Mouse (Mus musculus) small intestine, adult 2 months (tissue): Measurements from ENCODE around the gene Klhdc1. TPM values are rescaled to one million over a fixed set of nuclear protein-coding genes. Genes with fewer than 3 reads are reported as not detected.

Experiments used
- H3K27ac ChIP-seq: fragments of 200-500 bp; 2 replicates; pipeline ENCODE4 v1.5.1; 2012; ENCODE audit warnings: low read depth, low read length, control low read depth, inconsistent platforms; ENCODE audit not compliant: insufficient read depth
- H3K27me3 ChIP-seq: fragments of 200-500 bp; 2 replicates; pipeline ENCODE4 v1.6.1; 2012; ENCODE audit warnings: mild to moderate bottlenecking, moderate library complexity, low read length, inconsistent platforms; ENCODE audit not compliant: control insufficient read depth, insufficient read depth
- H3K36me3 ChIP-seq: fragments of 200-500 bp; 2 replicates; pipeline ENCODE4 v1.6.1; 2012; ENCODE audit warnings: mild to moderate bottlenecking, low read length, control low read depth, inconsistent platforms; ENCODE audit not compliant: control insufficient read depth, insufficient read depth
- H3K4me1 ChIP-seq: fragments of 200-500 bp; 2 replicates; pipeline ENCODE4 v1.6.1; 2012; ENCODE audit warnings: low read length, inconsistent platforms, mixed read lengths; ENCODE audit not compliant: control insufficient read depth, insufficient read depth, insufficient read length
- H3K4me3 ChIP-seq: fragments of 200-500 bp; 2 replicates; pipeline ENCODE4 v1.5.1; 2012; ENCODE audit warnings: low read depth, mild to moderate bottlenecking, control low read depth, inconsistent platforms, low read length, moderate library complexity
- CTCF ChIP-seq: fragments of 200-500 bp; IDR thresholded peaks from 2 replicates; pipeline ENCODE4 v1.5.1; 2012; ENCODE audit warnings: low read depth, mild to moderate bottlenecking, control low read depth, inconsistent platforms, low read length, moderate library complexity, mixed read lengths; ENCODE audit not compliant: insufficient replicate concordance, insufficient read length; ENCODE audit errors: extremely low read depth
- POLR2A ChIP-seq: fragments of 200-500 bp; IDR thresholded peaks from 2 replicates; pipeline ENCODE4 v1.6.1; 2012; ENCODE audit warnings: low read depth, mild to moderate bottlenecking, control low read depth, inconsistent platforms, low read length, moderate library complexity
- WGBS: fragments of 180-500 bp; shearing (Covaris S2); methylation state at CpG from one replicate; pipeline ENCODE4 v1.1.7; 2018; 5-methylcytosine and 5-hydroxymethylcytosine counted together
- polyA plus RNA-seq: library from polyadenylated mRNA; depleted of rRNA; stranded (reverse); fragments of >200 nt; gene quantifications from 2 replicates; pipeline ENCODE4 v1.2.3, GENCODE M21; 2012

Klhdc1 gene
- polyA plus RNA-seq, 1 experiment, result 2.6 TPM

DNA sequence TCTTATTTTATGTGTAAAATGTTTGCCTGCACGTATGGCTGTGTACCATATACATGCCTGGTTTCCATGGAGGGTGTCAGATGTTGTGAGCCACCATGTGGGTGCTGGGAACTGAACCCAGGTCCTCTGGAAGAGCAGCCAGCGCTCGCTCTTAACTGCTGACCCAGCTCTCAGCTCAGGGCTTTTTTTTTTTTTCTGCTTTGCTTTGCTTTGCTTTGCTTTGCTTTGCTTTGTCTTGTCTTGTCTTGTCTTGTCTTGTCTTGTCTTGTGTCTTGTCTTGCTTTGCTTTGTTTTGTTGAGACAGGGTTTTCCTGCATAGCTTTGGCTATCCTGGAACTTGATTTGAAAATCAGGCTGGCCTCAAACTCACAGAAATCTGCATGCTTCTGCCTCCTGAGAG lies 39.9 kb downstream of the Klhdc1 start:
- no peak overlapping the region for H3K27ac ChIP-seq
- H3K4me1 ChIP-seq, result no peaks in the 10 kb centered on the region
- no peaks in the 10 kb centered on the region for H3K27me3 ChIP-seq
- H3K36me3 ChIP-seq, result no peaks in the 10 kb centered on the region
- WGBS, result 91% methylated on average over 3 of the region's 3 CpGs
- no peak overlapping the region for H3K4me3 ChIP-seq
- no peak for TF ChIP-seq POLR2A
- no peak for TF ChIP-seq CTCF

DNA sequence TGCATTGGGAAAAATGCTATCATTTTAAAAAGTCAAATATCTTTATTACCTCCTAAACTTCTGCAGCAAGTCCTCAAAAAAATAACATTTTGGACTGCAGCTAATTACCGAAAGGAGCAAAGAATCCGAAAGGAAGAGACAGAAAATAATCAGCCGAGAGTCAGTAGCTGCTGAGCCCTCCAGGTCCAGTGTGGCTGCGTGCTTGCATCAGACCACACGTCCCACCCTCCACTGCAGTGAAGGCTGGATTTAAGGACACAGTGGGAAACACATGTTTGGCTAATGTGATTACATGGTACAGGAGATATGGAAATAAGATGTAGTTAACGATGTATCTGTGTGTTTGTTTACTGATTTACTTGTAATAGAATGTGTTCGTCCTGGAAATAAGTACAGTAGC lies 42.2 kb downstream of the Klhdc1 start:
- Histone ChIP-seq H3K4me3 (no peak overlapping the region), H3K4me1 (no peaks in the 10 kb centered on the region), H3K27me3 (no peaks in the 10 kb centered on the region), H3K27ac (no peak overlapping the region), H3K36me3 (no peaks in the 10 kb centered on the region)
- WGBS, result 92% methylated on average over 7 of the region's 7 CpGs
- no peak for TF ChIP-seq POLR2A
- no peak for TF ChIP-seq CTCF

DNA sequence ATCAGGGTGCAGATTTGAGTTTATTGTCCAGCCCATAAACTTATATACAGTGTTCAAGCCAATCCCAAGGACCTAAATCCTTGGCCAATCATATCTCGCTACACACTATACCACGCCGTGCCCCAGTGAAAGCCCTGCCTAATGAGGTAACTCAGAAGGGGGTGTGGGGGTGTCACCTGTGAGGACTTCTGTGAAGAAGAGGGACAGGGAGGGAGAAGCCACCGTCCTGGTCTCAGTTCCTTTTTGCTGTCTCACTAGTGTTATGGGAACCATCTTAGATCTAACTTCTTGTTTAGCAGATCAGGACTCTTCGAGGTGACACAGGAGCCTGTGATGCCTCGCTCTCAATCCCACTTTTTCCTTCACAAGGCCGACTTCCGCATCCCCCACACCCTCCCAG lies 46.6 kb downstream of the Klhdc1 start:
- no peaks in the 10 kb centered on the region for H3K4me1 ChIP-seq
- no peak overlapping the region for H3K27ac ChIP-seq
- 87% methylated on average over 8 of the region's 8 CpGs for WGBS
- TF ChIP-seq CTCF (no peak), POLR2A (no peak)
- H3K36me3 ChIP-seq, result no peaks in the 10 kb centered on the region
- H3K27me3 ChIP-seq, result no peaks in the 10 kb centered on the region
- no peak overlapping the region for H3K4me3 ChIP-seq

DNA sequence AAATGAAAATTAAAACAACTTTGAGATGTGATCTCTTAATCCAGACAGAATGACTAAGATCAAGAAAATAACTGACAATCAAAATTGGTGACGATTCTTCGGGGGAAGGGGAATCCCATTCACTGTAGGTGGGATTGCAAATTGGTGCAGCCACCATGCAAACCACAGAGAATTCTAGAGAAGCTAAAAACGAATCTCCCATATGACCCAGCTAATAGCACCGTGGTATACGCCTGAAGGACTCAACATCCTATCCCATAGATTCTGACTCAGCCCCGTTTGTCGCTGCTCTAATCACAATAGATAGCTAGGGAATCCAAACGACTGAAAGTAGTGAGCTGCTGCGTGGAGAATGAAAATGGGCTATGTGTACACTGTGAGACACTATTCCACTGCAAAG lies 47.7 kb downstream of the Klhdc1 start:
- Histone ChIP-seq H3K27ac (no peak overlapping the region), H3K4me3 (no peak overlapping the region), H3K36me3 (no peaks in the 10 kb centered on the region), H3K4me1 (no peaks in the 10 kb centered on the region), H3K27me3 (no peaks in the 10 kb centered on the region)
- TF ChIP-seq POLR2A, result no peak
- TF ChIP-seq CTCF, result no peak
- WGBS, result 70% methylated on average over 9 of the region's 9 CpGs

DNA sequence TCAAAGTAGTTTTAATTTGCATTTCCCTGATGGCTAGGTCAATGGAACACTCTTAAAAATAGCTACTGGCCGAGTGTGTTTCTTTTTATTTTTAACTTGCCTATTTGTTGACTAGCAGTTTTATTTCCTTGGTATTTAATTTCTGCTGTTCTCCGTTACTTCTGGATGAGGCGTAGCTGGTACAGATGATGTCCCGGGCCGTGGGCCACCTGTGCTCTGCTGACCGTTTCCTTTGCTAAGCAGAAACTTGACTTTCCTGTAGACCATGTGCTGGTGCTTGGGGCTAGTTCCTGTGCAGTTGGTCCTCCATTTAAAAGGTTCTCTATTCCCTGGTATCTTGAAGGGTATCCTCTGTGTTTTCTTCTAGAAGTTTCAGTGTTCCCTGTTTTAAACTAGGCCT lies 51.4 kb downstream of the Klhdc1 start:
- WGBS, result 89% methylated on average over 6 of the region's 6 CpGs
- no peak overlapping the region for H3K4me3 ChIP-seq
- no peaks in the 10 kb centered on the region for H3K36me3 ChIP-seq
- TF ChIP-seq CTCF (no peak), POLR2A (no peak)
- H3K27ac ChIP-seq, result no peak overlapping the region
- H3K4me1 ChIP-seq, result no peaks in the 10 kb centered on the region
- H3K27me3 ChIP-seq, result no peaks in the 10 kb centered on the region

DNA sequence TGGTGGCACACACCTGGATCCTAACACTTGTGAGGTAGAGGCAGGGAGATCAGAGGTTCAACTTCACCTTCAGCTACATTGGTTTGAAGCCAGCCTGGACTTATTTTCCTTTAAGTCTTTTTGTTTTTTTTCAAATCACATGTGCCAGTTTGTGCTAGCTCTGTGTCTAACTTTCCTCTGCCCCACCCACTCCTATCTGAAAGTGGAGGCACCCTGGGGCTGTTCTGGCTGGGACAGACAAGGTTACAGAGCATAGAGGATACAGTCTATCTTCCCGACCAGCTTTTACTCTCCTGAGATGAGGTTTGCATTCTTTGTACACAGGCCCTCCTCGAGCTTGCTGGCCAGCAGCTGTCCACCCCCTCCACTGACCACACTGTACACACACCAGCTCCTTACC lies 52.8 kb downstream of the Klhdc1 start:
- Histone ChIP-seq H3K4me1 (0 out of 2 replicates have a peak, but pooled peaks cover 3% of the 10 kb centered on the region), H3K4me3 (no peak overlapping the region), H3K27me3 (no peaks in the 10 kb centered on the region), H3K27ac (no peak overlapping the region), H3K36me3 (no peaks in the 10 kb centered on the region)
- WGBS, result 31% methylated on average over 2 of the region's 2 CpGs
- TF ChIP-seq POLR2A (no peak), CTCF (no peak)

DNA sequence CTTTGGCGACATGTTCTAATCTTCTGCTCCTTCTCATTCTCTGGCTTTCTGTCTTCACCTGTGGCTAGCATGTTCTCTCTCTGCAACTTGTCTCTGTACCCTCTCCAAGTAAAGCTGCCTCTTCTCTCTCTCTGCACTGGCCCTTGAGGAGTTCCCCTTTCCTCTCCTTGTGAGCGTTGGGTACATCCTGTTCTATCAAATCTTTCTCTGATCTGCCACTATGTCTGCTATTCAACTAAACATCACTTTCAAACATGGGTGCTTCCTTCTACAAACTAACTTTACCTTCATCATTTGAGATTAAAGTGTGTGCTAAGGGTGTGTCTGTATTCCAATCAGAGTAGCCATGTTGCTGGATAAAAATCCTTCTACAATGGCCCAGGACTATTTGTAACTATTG lies 54.0 kb downstream of the Klhdc1 start:
- no peak overlapping the region for H3K4me3 ChIP-seq
- peaks cover 8% of the 10 kb centered on the region for H3K4me1 ChIP-seq
- no peak overlapping the region for H3K27ac ChIP-seq
- TF ChIP-seq CTCF, result no peak
- no peak for TF ChIP-seq POLR2A
- no peaks in the 10 kb centered on the region for H3K27me3 ChIP-seq
- H3K36me3 ChIP-seq, result no peaks in the 10 kb centered on the region
- WGBS, result 80% methylated on average over 2 of the region's 2 CpGs

DNA sequence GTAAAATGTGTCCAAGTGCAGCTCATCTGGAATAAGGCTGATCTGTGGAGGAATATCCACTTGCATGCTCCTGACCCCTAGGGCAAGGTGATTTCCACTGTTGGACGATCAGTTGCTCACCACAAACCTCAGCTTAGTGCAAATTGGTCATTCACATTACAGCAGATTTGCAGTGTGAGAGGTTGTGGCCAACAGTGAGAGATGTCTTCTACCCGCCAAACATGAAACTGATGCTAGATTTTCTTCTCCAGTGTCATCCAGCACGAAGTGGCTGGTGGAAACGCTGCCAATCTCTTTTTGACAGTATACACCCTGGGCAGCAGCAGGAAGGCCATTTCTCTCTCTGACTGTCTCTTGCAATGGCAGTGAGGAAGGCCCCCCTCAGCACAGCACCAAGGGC lies 54.7 kb downstream of the Klhdc1 start:
- H3K4me1 ChIP-seq, result peaks cover 8% of the 10 kb centered on the region
- 80% methylated on average over 4 of the region's 4 CpGs for WGBS
- no peaks in the 10 kb centered on the region for H3K36me3 ChIP-seq
- H3K27me3 ChIP-seq, result no peaks in the 10 kb centered on the region
- H3K27ac ChIP-seq, result no peak overlapping the region
- H3K4me3 ChIP-seq, result no peak overlapping the region
- no peak for TF ChIP-seq POLR2A
- TF ChIP-seq CTCF, result no peak
